Mouse (Mus musculus) stomach, postnatal 0 days (tissue): ENCODE data around the gene S100z.

Experiments
- CTCF ChIP-seq: IDR thresholded peaks from 2 replicates; pipeline ENCODE4 v1.5.1; 2016; ENCODE audit warnings: antibody characterized with exemption, low read depth, mild to moderate bottlenecking, moderate library complexity
- EP300 ChIP-seq: optimal IDR thresholded peaks from 2 replicates; pipeline ENCODE3; 2016; ENCODE audit warnings: antibody characterized with exemption

GRCm38 (mm10) chr13:95443376-95444233 is 34.9 kb downstream of the S100z start:
- TF ChIP-seq CTCF (peak; percentile 63), EP300 (no peak)
